In the genomic region with DNA sequence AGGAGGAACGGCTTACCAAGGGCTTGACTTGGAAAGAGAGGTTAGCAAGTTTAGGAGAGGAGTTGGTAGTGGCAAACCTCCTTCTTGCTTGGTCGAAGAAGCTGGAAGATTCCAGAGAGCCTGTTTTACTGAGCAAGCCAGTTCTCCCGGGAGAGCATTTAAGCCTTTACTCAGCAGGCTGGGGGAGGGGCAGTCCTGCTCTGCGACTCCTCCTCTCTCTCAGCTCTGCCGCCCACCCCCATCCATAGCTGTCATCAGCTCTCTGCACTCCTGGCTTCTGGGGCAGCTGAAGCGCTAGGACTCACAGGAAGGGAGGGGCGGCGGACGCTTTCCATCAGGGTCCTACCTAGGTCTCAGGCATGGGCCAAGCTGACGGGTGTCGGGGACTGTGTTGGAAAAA, we compare ENCODE assay signal across 8 mouse cellular contexts. TPM values are rescaled to one million over a fixed set of nuclear protein-coding genes. Genes with fewer than 3 reads are reported as not detected.
DNase-seq lines count a peak whose midpoint lies in the region; ATAC-seq and TF ChIP-seq lines count a peak whose summit lies in the region.

No protein-coding gene starts in this region.

- ATAC-seq in kidney, embryonic 14.5 days (ENCODE audit: low FRiP score, low TSS enrichment): peak; percentile 84
- peak; percentile 79 for ATAC-seq in stomach, embryonic 14.5 days (ENCODE audit: insufficient number of reproducible peaks, insufficient read depth, low FRiP score, low read depth)

- peaks cover 28% of the 10 kb centered on the region for H3K4me1 ChIP-seq in kidney, embryonic 14.5 days (ENCODE audit: control insufficient read depth, insufficient read depth, low read length)
- H3K4me1 ChIP-seq in stomach, embryonic 14.5 days (ENCODE audit: control insufficient read depth, insufficient read depth, low read length): peaks cover 23% of the 10 kb centered on the region; the same call in 1 of the 2 replicates
- H3K4me1 ChIP-seq in thymus, adult 2 months (replicated peaks; ENCODE audit: control insufficient read depth, insufficient read depth, low read length): peaks cover 24% of the 10 kb centered on the region

- no peaks in the 10 kb centered on the region for H3K36me3 ChIP-seq in kidney, embryonic 14.5 days (ENCODE audit: control insufficient read depth, insufficient read depth, low read length)
- H3K36me3 ChIP-seq in stomach, embryonic 14.5 days (ENCODE audit: control insufficient read depth, insufficient read depth, low read length): no peaks in the 10 kb centered on the region
- no peaks in the 10 kb centered on the region for H3K36me3 ChIP-seq in thymus, adult 2 months (ENCODE audit: control insufficient read depth, insufficient read depth, low read length)

- no peak overlapping the region for H3K4me3 ChIP-seq in kidney, embryonic 14.5 days (ENCODE audit: low read length)
- H3K4me3 ChIP-seq in stomach, embryonic 14.5 days (ENCODE audit: low read depth, low read length): no peak overlapping the region
- no peak overlapping the region for H3K4me3 ChIP-seq in thymus, adult 2 months (ENCODE audit: control insufficient read depth, insufficient read depth, low read length)

- TF ChIP-seq CTCF in brain, embryonic 14.5 days (IDR thresholded peaks at IDR 0.05; ENCODE audit: borderline replicate concordance, extremely low read depth, insufficient read depth, insufficient read length): no peak
- TF ChIP-seq CTCF in thymus, adult 2 months (IDR thresholded peaks at IDR 0.05; ENCODE audit: borderline replicate concordance, control insufficient read depth, extremely low read depth, insufficient read depth, low read length, poor library complexity): no peak

- no peak overlapping the region for H3K9ac ChIP-seq in kidney, embryonic 14.5 days (ENCODE audit: low read depth, low read length)
- 0 out of 2 replicates have a peak overlapping the region, but pooled peaks have one; percentile 4 for H3K9ac ChIP-seq in stomach, embryonic 14.5 days (replicated peaks; ENCODE audit: low read depth, low read length)

- DNase-seq in kidney, adult 9 months: no peak
- DNase-seq in brain, embryonic 14.5 days (ENCODE audit: low read depth): peak; percentile 91
- peak; percentile 72 for DNase-seq in gastrocnemius, postnatal 14 days
- DNase-seq in kidney, postnatal 10 days: peak; percentile 90
- peak; percentile 73 for DNase-seq in mesoderm, embryonic 11.5 days (ENCODE audit: low read depth, low spot score)
- no peak for DNase-seq in thymus, adult 2 months

- peak overlapping the region; percentile 31 for H3K4me2 ChIP-seq in kidney, embryonic 14.5 days (replicated peaks; ENCODE audit: low read depth, low read length)
- peak overlapping the region; percentile 33; the same call in 1 of the 2 replicates for H3K4me2 ChIP-seq in stomach, embryonic 14.5 days (replicated peaks; ENCODE audit: low read depth, low read length)

- TF ChIP-seq POLR2A in brain, embryonic 14.5 days (IDR thresholded peaks at IDR 0.05; ENCODE audit: borderline replicate concordance, extremely low read depth, insufficient read depth, insufficient read length, poor library complexity, severe bottlenecking): no peak
- TF ChIP-seq POLR2A in thymus, adult 2 months (IDR thresholded peaks at IDR 0.05; ENCODE audit: control insufficient read depth, extremely low read depth, insufficient read depth, low read length, poor library complexity): no peak

- H3K9me3 ChIP-seq in kidney, embryonic 14.5 days (ENCODE audit: control insufficient read depth, low read length): no peaks in the 10 kb centered on the region
- no peaks in the 10 kb centered on the region for H3K9me3 ChIP-seq in stomach, embryonic 14.5 days (ENCODE audit: control insufficient read depth, low read depth, low read length)

- intact Hi-C loops in gastrocnemius, postnatal 14 days (cut with DNase I; ENCODE audit: low total_unique reads): no loop called here

- H3K27ac ChIP-seq in kidney, embryonic 14.5 days (ENCODE audit: low read depth, low read length): peak overlapping the region; percentile 51; the same call in 1 of the 2 replicates
- H3K27ac ChIP-seq in stomach, embryonic 14.5 days (ENCODE audit: low read length): peak overlapping the region; percentile 0; the same call in 1 of the 2 replicates
- H3K27ac ChIP-seq in thymus, adult 2 months (ENCODE audit: control insufficient read depth, insufficient read depth, low read length): no peak overlapping the region

- no peaks in the 10 kb centered on the region for H3K27me3 ChIP-seq in kidney, embryonic 14.5 days (ENCODE audit: control insufficient read depth, insufficient read depth, low read length)
- H3K27me3 ChIP-seq in stomach, embryonic 14.5 days (ENCODE audit: control insufficient read depth, insufficient read depth, low read length): no peaks in the 10 kb centered on the region
- H3K27me3 ChIP-seq in thymus, adult 2 months (ENCODE audit: control insufficient read depth, insufficient read depth, low read length): no peaks in the 10 kb centered on the region

- WGBS in kidney, embryonic 14.5 days: 8% methylated on average over 11 of the region's 11 CpGs
- 5% methylated on average over 11 of the region's 11 CpGs for WGBS in stomach, embryonic 14.5 days
- 69% methylated on average over 11 of the region's 11 CpGs for WGBS in thymus, adult 2 months

RNA-seq across cellular contexts. Expression of gene Irf2bpl, which starts 28.9 kb away (rescaled TPM):
- polyA plus RNA-seq in kidney, embryonic 14.5 days (2014; fragmentation: Nextera tagmentation; extraction: Ambion mirVana): 25.8 and 34.8 TPM in 2 replicates
- polyA plus RNA-seq in brain, embryonic 14.5 days (2012; rRNA removed): 77.9 and 97.5 TPM in 2 replicates
- total RNA-seq in gastrocnemius, postnatal 14 days (2021): 10 to 100 TPM; 41.8 to 42.8 TPM
- 18.2 and 21.6 TPM in 2 replicates for polyA plus RNA-seq in stomach, embryonic 14.5 days (2014; fragmentation: Nextera tagmentation; extraction: Ambion mirVana)
- polyA plus RNA-seq in thymus, adult 2 months (2012; rRNA removed): 38.6 and 46.1 TPM in 2 replicates

Comparison
In these comparisons a context has a peak if more than half of its experiments do, and no peak if none do; other contexts are left out.
1. DNase-seq: peak in brain, embryonic 14.5 days (single experiment), gastrocnemius, postnatal 14 days (single experiment), kidney, postnatal 10 days (single experiment) and mesoderm, embryonic 11.5 days (single experiment); none in kidney, adult 9 months (single experiment) and thymus, adult 2 months (single experiment).